Mouse (Mus musculus) liver, postnatal 0 days (tissue): ENCODE data around the gene Gm12830. TPM values are rescaled to one million over a fixed set of nuclear protein-coding genes. Genes with fewer than 3 reads are reported as not detected.

Experiments
- ATAC-seq: fragments of 200-750 bp; cut with Nextera tagmentation; 2 replicates; pipeline ENCODE4 v1.8.0; 2017; ENCODE audit warnings: mild to moderate bottlenecking, moderate library complexity
- DNase-seq: peaks from one replicate; pipeline ENCODE4 v3.0.0-alpha.2; 2016
- H3K27ac ChIP-seq: fragments of 300-500 bp; sonication (generic); 2 replicates; pipeline ENCODE4 v1.5.1; 2014; ENCODE audit warnings: antibody characterized with exemption, moderate library complexity, mild to moderate bottlenecking, low read depth
- H3K27me3 ChIP-seq: fragments of 300-500 bp; sonication (generic); 2 replicates; pipeline ENCODE4 v1.6.1; 2014; ENCODE audit warnings: low read length, control low read depth, mixed read lengths; ENCODE audit not compliant: insufficient read depth
- H3K36me3 ChIP-seq: fragments of 300-500 bp; sonication (generic); replicated peaks from 2 replicates; pipeline ENCODE4 v1.6.1; 2014; ENCODE audit warnings: mild to moderate bottlenecking, control low read depth, low read length, moderate library complexity, mixed read lengths; ENCODE audit not compliant: insufficient read depth
- H3K4me1 ChIP-seq: fragments of 300-500 bp; sonication (generic); 2 replicates; pipeline ENCODE4 v1.6.1; 2014; ENCODE audit warnings: antibody characterized with exemption, mild to moderate bottlenecking, control low read depth; ENCODE audit not compliant: insufficient read depth
- H3K4me2 ChIP-seq: fragments of 300-500 bp; sonication (generic); 2 replicates; pipeline ENCODE4 v1.6.1; 2014; ENCODE audit warnings: low read depth, mild to moderate bottlenecking, low read length, moderate library complexity, mixed read lengths
- H3K4me3 ChIP-seq: fragments of 300-500 bp; sonication (generic); 2 replicates; pipeline ENCODE4 v1.5.1; 2014; ENCODE audit warnings: low read depth, low read length
- H3K9ac ChIP-seq: fragments of 300-500 bp; sonication (generic); replicated peaks from 2 replicates; pipeline ENCODE4 v1.6.1; 2014; ENCODE audit warnings: mild to moderate bottlenecking, moderate library complexity
- H3K9me3 ChIP-seq: fragments of 300-500 bp; sonication (generic); 2 replicates; pipeline ENCODE4 v1.6.1; 2016; ENCODE audit warnings: mild to moderate bottlenecking, control low read depth, low read length, mixed read lengths
- CTCF ChIP-seq: sonication (generic); IDR thresholded peaks from 2 replicates; pipeline ENCODE4 v1.5.1; 2016; ENCODE audit warnings: antibody characterized with exemption, low read depth
- EP300 ChIP-seq: IDR thresholded peaks from 2 replicates; pipeline ENCODE4 v1.6.1; 2016; ENCODE audit warnings: antibody characterized with exemption, low read depth, mild to moderate bottlenecking
- WGBS: fragments of 180-500 bp; shearing (Covaris S2); extraction: QIAGEN DNeasy Blood & Tissue Kit; methylation state at CpG from one replicate; pipeline ENCODE4 v1.1.7; 2014; ENCODE audit not compliant: insufficient replicate concordance; 5-methylcytosine and 5-hydroxymethylcytosine counted together
- polyA plus RNA-seq: library from polyadenylated mRNA; unstranded; fragments of >200 nt; fragmentation: Nextera tagmentation; extraction: Ambion mirVana; gene quantifications from 2 replicates; pipeline ENCODE4 v1.2.1, GENCODE M21; 2015

Gene Gm12830
- polyA plus RNA-seq, 1 experiment from 2014 or later: not detected

DNA sequence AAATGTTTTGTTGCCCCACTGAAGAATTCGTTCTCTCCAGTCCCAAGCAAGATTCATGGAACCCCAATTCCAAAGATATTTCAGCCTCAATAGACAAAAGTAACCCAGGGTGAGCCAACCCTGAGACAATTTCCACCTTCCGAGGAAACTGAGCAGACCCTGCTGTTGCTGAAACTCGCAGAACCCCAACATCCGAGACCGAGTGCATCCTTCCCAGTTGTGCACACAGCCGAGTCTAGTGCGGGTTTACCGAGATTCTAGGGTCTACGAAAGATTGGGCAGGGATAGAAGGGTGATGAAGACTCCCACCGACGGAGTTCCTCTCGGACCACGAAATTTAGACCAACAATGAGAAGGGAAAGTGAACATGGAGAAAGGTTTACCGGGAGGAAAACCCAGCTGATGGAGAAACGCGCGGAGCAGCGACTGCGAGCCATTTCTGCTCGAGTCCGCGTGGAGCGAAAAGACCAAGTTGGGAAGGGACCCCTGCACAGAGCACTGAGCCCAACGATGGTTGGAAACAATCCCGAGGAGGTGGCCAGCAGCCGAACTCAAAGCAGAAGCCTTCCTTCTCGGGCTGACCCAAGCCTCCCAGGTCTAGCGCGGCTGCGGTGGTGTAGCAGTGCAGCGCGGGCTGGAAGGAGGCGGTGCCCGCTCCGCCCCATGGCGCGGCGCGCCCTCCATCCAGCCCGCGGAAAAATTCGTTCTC, 80.3 kb downstream of the Gm12830 start:
- DNase-seq: no peak
- H3K36me3 ChIP-seq: no peaks in the 10 kb centered on the region
- no peaks in the 10 kb centered on the region for H3K9me3 ChIP-seq
- no peak overlapping the region for H3K9ac ChIP-seq
- H3K27me3 ChIP-seq: peaks cover 97% of the 10 kb centered on the region
- no peak for ATAC-seq
- 1% methylated on average over 42 of the region's 42 CpGs for WGBS
- TF ChIP-seq CTCF (no peak), EP300 (no peak)
- H3K4me3 ChIP-seq: no peak overlapping the region
- 0 out of 2 replicates have a peak, but pooled peaks cover 2% of the 10 kb centered on the region for H3K4me1 ChIP-seq
- no peak overlapping the region for H3K27ac ChIP-seq
- H3K4me2 ChIP-seq: no peak overlapping the region

DNA sequence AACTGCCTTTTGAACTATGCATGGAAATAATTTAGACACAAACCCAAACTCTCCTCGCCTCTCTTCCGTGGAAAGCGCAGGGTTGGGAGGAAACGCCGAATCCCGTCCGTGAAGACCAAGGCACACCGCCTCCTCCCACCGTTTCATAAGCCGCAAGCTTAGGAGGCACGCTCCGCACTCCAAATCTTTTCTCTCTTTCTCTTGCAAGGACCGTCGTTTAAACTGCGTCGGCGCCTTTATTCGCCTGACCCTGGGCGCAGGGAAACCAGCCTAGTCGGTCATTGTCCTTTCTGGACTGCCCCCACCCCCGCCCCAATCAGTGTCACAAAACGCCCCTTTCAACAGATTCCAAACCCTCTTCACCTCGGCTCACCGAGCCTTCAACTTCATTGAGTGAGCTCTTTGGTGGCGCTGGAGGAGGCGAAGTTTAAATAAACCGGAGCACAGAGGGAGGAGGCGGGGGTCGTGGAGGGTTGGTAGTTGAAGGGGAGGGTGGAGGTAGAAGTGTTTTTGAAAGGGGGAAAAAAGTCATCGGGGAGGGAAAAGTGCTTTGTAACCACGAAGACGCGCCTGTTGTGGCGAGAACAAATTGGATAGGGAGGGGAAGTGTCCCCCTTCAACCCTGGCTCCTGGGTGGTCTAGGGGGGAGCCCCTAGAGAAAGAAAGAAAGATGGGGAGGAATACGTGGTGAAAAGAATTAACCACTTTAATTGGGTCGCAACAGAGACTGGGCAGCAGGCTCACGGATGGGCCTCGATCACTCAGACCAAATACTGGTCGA, 81.3 kb downstream of the Gm12830 start:
- Histone ChIP-seq H3K4me3 (no peak overlapping the region), H3K4me2 (no peak overlapping the region), H3K27me3 (peaks cover 99% of the 10 kb centered on the region), H3K4me1 (peaks cover 3% of the 10 kb centered on the region; the same call in 1 of the 2 replicates), H3K27ac (no peak overlapping the region), H3K9ac (no peak overlapping the region), H3K36me3 (no peaks in the 10 kb centered on the region), H3K9me3 (no peaks in the 10 kb centered on the region)
- no peak for DNase-seq
- no peak for ATAC-seq
- no peak for TF ChIP-seq EP300
- no peak for TF ChIP-seq CTCF
- WGBS: 2% methylated on average over 39 of the region's 39 CpGs

DNA sequence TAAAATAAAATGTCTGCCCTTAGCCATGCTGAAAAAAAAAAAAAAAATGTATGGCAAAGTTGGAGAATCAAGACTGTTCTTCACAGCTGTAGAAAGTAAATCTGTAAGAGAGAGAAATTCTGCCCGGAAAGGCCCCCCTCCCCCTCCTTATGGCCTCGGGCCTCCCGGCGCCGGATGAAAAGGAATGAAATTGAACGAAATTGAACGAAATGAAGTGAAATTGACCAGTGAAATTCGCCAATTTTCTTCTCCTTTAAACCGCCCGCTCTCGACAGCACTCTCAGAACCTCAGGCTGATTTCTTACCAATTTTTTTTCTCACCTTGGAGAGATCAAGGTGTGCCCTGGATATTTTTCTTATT, 81.9 kb downstream of the Gm12830 start:
- Histone ChIP-seq H3K9me3 (no peaks in the 10 kb centered on the region), H3K27ac (no peak overlapping the region), H3K27me3 (peaks cover 99% of the 10 kb centered on the region), H3K4me3 (no peak overlapping the region), H3K4me2 (no peak overlapping the region), H3K4me1 (peaks cover 7% of the 10 kb centered on the region; the same call in 1 of the 2 replicates), H3K36me3 (no peaks in the 10 kb centered on the region), H3K9ac (no peak overlapping the region)
- DNase-seq: no peak
- no peak for ATAC-seq
- TF ChIP-seq EP300 (no peak), CTCF (no peak)
- 3% methylated on average over 11 of the region's 11 CpGs for WGBS

DNA sequence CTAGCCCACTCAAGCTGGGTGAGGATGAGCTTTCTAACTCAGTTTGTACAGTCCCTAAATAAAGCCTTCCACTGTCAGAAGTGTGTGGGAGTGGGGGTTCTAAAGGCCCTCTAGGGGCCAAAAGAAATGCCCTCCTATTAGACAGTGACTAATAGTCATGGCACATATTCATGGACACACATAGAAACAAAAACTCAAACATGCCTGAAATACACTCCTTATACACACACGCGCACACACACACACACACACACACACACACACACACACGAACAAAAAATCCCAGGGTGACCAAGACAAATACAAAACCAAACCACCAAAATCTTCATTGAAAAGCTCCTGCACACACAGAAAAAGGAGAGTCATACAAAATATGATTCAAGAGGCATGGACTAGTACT, 84.0 kb downstream of the Gm12830 start:
- Histone ChIP-seq H3K36me3 (no peaks in the 10 kb centered on the region), H3K4me1 (peaks cover 14% of the 10 kb centered on the region), H3K9ac (no peak overlapping the region), H3K27ac (no peak overlapping the region), H3K9me3 (no peaks in the 10 kb centered on the region), H3K4me2 (no peak overlapping the region), H3K4me3 (no peak overlapping the region), H3K27me3 (peaks cover 99% of the 10 kb centered on the region)
- WGBS: 53% methylated on average over 3 of the region's 3 CpGs
- no peak for TF ChIP-seq EP300
- no peak for TF ChIP-seq CTCF
- DNase-seq (no peak), ATAC-seq (no peak)

Other genes starting within 250 kb of the Gm12830 start
- not detected in 2 replicates for gene Foxd2, start 87.2 kb downstream of the Gm12830 start, polyA plus RNA-seq
- gene Foxe3, start 104.3 kb downstream of the Gm12830 start, polyA plus RNA-seq: not detected in 2 replicates
- 59.9 and 67.8 TPM in 2 replicates for gene Cmpk1, start 165.5 kb downstream of the Gm12830 start, polyA plus RNA-seq
- gene Stil, start 178.4 kb downstream of the Gm12830 start, polyA plus RNA-seq: 3.3 and 3.4 TPM in 2 replicates
- 8.3 and 8.9 TPM in 2 replicates for gene Tal1, start 234.7 kb downstream of the Gm12830 start, polyA plus RNA-seq